Mouse (Mus musculus) embryonic stem cell, embryonic (primary cell): ENCODE data around the gene Dnajb12.
"Not testable (repeated sequence)": the region's sequence is repeated elsewhere in the genome, so short reads cannot be mapped to it uniquely, and the experiment has no call there.

ENCODE experiments used
- CTCF ChIA-PET, 4 experiments: fragments of 300-600 bp in 2 of 4; fragments of 350-600 bp in 2 of 4; sonication (Branson Sonifier 250); formaldehyde crosslinking; loops; one replicate each; lab custom pipeline; 2022; ENCODE audit warnings: inconsistent platforms in 2 of 4; lab: Charles Lee
- POLR2A ChIA-PET, 4 experiments: fragments of 300-600 bp in 2 of 4; fragments of 350-600 bp in 2 of 4; sonication (Branson Sonifier 250); formaldehyde crosslinking; loops; one replicate each; lab custom pipeline; 2022; ENCODE audit warnings: antibody characterized with exemption in 4 of 4, inconsistent platforms in 1 of 4; lab: Charles Lee

Gene Dnajb12

DNA sequence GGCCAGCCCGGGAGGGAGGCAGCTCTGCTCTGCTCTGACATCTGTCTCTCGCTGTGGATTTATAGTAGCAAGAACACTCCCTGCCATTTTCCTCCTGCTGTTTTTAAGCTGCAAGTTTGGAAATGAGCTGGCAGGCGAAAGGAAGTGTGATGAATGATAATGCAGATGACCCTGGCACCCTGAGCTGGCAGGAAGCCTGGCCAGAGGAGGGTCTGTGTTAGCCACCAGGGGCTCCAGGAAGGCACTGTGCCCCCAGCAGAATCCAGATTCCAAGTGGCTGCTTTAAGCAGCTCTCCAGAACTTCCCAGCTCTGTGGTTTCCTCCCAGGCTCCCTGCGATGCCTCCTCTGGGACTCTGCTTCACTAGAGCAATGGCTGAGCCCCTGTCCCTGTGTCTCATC is 15.7 kb upstream of the Dnajb12 start:
- CTCF ChIA-PET = interaction anchor here in 3 of 4 experiments (0.5 to 2.1 kb wide), 6 partner anchors 15 to 564 kb away, joined by 4 to 11 read pairs (median 4); partner anchors contain the start of gene Dnajb12 (in 1 of the 3)
- POLR2A ChIA-PET = interaction anchor here in 1 of 4 experiments (1.3 kb wide), 1 partner anchor 101 kb away, joined by 3 read pairs; no protein-coding TSS in a partner anchor

DNA sequence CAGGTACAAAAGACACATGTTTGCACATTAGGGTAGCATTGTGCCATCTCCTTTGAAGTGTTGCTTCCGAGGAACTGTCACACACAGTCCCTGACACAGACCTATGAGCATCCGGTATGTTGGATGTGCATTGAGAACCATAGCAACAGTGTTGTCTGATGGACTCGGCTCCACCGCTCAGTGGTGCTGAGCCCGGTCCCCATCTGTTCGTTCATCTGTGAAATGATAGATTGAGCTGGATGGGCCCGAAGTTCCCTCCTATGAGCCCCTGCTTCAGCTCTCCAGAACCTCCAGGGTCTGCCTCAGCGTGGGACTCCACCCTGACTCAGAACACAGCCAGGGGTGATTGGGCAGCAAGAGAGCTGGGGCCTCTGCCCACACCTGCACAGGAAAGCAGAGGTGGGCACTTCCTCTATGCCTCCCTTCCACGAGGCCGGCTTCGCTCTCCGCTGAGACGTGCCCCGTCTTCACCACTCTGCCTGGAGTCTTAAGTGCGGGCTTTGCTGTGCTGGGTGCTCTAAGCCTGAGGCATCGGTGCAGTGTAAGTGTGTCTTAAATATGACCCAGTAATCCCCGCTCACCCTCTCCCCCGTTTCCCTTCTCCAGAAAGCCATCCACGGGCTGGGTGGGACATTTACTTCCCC is 15.0 kb upstream of the Dnajb12 start:
- ChIA-PET POLR2A (interaction anchor here (0.6 to 1.3 kb wide), 8 partner anchors 10 to 1064 kb away, joined by 3 to 4 read pairs (median 3); partner anchors contain the start of gene P4ha1 (in 2 of the 4)), CTCF (interaction anchor here (0.5 to 2.1 kb wide), 51 partner anchors 11 to 1922 kb away, joined by 3 to 15 read pairs (median 4); partner anchors contain the start of genes Dnajb12 (in 1 of the 4), P4ha1 (in 1 of the 4) and Sh3rf3 (in 1 of the 4))

DNA sequence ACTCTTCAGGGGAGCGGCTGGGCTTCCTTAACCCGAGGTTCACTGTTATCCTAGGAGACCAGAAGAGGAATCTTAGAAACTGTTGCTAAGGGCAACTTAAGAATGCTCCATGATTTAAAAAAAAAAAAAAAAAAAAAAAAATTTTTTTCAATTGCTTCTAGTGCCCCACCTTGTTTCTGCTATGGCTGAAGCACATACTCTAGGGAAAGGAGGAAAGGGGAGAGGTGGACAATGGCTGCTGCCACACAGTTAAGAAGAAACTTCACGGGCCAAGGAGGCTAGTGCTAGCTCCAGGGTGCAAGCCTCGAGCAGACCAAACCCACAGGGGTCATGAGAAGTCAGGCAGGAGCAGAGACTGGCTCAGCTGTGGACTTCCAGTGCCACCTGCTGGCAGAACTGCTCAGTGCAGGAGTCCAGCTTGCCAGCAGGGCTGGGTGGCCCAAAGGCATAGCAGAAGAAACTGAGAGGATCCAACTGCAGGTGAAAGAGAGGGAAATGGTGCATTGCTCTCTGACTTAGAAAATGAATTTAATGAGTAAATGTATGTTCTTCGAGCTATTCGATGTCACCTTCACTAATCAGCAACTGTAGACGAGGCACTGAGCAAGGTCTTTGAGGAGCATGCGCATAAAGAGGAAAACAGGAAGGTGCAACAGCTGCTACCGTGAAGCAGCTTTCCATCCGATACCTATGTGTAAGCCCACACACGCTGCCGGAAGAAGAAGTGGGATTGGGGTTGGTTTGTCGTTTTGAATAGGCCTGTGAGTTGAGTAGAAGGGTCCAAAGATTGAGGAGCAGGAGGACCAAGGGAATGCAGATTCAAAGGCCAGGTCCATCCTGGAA is 14.3 kb upstream of the Dnajb12 start:
- ChIA-PET POLR2A (interaction anchor here (0.6 to 1.3 kb wide), 16 partner anchors 9 to 1064 kb away, joined by 3 to 6 read pairs (median 4); partner anchors contain the start of gene P4ha1 (in 2 of the 4)), CTCF (interaction anchor here (0.5 to 2.1 kb wide), 62 partner anchors 10 to 1922 kb away, joined by 3 to 17 read pairs (median 4); partner anchors contain the start of genes Dnajb12 (in 1 of the 4), P4ha1 (in 1 of the 4) and Sh3rf3 (in 1 of the 4))

DNA sequence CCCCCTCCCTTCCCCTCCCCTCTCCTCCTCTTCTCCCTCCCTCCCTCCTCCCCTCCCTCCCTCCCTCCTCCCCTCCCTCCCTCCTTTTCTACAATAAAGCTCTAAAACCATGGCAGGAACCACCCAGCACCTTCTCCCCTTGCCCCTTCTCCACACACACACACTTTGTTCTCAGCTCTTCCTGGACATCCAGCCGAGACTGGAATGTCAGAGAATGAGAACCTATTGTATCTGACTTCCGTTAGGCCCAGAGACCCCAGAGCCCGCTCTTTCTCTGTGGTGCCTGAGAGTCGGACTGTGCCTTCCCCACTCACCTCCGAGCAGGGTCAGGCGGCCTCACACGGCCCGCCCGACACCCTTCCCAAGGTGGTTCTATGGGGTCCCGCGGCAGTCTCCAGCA is 11.1 kb upstream of the Dnajb12 start:
- CTCF ChIA-PET = interaction anchor here in 1 of 4 experiments (1.0 kb wide), 1 partner anchor 22 kb away, joined by 3 read pairs; no protein-coding TSS in a partner anchor
- POLR2A ChIA-PET = interaction anchor here in 2 of 4 experiments (0.6 to 0.9 kb wide), 5 partner anchors 12 to 1206 kb away, joined by 3 to 6 read pairs (median 5); no protein-coding TSS in a partner anchor

DNA sequence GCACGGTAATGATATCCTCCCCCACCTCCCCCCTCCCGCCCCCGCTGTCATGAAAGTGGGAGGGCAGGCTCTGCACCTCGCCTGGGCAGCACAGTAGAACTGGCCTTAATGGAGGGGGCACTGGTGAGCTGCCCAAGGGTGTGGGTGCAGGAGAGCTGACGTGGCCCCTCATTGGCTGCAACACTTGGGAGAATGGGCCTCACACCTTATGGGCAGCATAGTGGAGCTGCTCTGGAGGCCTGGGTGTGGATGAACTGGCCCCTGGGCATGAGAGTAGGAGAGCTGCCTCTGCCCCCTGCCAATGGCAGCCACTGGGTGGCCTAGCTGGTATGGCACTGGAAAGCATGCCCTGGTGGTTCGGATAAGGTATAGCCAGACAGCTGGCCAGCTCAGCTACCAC is 9.3 kb upstream of the Dnajb12 start:
- ChIA-PET CTCF (no interaction called here), POLR2A (interaction anchor here in 3 of 4 experiments (0.5 to 1.0 kb wide), 5 partner anchors 9 to 649 kb away, joined by 3 to 7 read pairs (median 4); partner anchors contain the start of genes Dnajb12 (in 1 of the 3), Sept10 (in 1 of the 3) and Sowahc (in 1 of the 3))

DNA sequence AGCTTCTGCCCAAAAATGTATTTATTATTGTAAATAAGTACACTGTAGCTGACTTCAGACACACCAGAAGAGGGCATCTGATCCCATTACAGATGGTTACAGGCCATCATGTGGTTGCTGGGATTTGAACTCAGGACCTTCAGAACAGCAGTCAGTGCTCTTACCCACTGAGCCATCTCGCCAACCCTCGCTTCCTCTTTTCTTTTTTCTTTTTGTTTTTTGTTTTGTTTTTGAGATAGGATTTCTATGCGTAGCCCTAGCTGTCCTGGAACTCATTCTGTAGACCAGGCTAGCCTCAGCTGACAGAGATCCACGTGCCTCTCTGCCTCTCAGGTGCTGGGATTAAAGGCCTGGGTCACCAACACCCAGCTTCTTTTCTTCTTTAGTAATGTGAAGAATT is 6.7 kb upstream of the Dnajb12 start:
- CTCF ChIA-PET = interaction anchor here in 1 of 4 experiments (0.6 kb wide), 1 partner anchor 105 kb away, joined by 3 read pairs; no protein-coding TSS in a partner anchor
- POLR2A ChIA-PET = interaction anchor here in 1 of 4 experiments (0.5 kb wide), 1 partner anchor 173 kb away, joined by 4 read pairs; no protein-coding TSS in a partner anchor

DNA sequence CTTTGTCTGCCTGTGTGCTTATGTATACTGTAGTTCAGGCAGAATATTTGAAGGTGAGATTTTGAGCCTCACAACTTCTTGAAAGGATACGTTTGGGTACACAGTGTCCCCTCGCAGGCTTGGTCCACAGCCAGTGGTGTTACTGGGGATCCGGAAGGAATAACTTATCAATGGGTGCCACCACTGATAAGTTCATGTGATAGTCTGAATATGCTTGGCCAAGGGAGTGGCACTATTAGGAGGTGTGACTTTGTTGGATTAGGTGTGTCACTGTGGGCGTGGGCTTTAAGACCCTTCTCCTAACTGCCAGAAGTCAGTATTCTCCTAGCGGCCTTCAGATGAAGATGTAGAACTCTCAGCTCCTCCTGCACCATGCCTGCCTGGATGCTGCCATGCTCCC is 6.2 kb upstream of the Dnajb12 start:
- ChIA-PET CTCF (no interaction called here), POLR2A (interaction anchor here in 1 of 4 experiments (1.0 to 1.2 kb wide), 2 partner anchors 69 to 77 kb away, joined by 3 read pairs; no protein-coding TSS in a partner anchor)

DNA sequence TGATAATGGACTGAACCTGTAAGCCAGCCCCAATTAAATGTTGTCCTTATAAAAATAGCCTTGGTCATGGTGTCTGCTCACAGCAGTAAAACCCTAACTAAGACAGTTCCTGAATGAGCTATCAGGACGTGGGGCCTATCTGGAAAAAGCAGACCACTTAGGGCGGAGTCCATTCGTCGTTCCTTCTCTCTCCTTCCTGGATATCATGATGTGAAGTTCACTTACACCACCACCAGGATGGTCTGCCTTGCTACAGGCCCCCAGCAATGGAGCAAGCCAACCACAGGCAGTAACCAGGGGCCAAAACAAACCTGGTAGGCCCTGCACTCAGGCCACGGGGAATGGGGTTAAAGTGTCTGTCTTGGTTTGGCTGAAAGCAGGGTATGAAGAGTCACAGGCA is 5.7 kb upstream of the Dnajb12 start:
- ChIA-PET POLR2A (interaction anchor here in 1 of 4 experiments (1.0 to 1.2 kb wide), 2 partner anchors 69 to 77 kb away, joined by 3 read pairs; no protein-coding TSS in a partner anchor), CTCF (interaction anchor here in 1 of 4 experiments (0.6 kb wide), 1 partner anchor 648 kb away, joined by 3 read pairs; no protein-coding TSS in a partner anchor)

DNA sequence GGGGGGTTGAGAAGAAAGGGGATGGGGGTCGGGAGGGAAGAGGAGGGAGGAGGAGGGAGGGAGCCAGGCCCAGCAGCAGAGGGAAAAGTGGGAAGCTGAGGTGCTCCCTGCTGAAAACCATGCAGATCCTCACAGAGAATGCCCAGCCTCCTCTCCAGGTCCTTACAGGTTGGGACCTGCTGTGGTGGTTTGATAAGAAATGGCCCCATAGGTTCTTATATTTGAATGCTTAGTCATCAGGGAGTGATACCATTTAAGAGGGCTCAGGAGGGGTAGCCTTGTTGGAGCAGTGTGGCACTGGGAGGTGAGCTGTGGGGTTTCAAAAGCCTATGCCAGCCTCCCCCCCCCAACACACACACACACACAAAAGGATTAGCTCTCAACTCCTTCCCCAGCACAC is 4.0 kb upstream of the Dnajb12 start:
- ChIA-PET POLR2A (interaction anchor here in 2 of 4 experiments (0.6 to 2.0 kb wide), 3 partner anchors 24 to 486 kb away, joined by 3 to 6 read pairs (median 3); no protein-coding TSS in a partner anchor), CTCF (interaction anchor here in 2 of 4 experiments (0.6 to 1.8 kb wide), 3 partner anchors 10 to 72 kb away, joined by 3 to 7 read pairs (median 3); no protein-coding TSS in a partner anchor)

DNA sequence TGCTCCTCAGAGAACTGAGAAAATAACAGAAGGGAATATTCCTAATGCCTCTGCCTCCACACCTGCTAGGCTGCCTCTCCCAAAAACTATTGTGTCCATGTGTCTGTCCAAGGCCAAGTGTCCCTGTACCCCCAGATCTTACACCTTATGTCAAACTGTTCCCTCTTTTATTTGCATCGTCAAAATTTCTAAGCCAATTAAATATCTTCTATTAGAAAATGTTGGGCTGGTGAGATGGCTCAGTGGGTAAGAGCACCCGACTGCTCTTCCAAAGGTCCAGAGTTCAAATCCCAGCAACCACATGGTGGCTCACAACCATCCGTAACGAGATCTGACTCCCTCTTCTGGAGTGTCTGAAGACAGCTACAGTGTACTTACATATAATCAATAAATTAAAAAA is 2.7 kb upstream of the Dnajb12 start:
- POLR2A ChIA-PET = interaction anchor here in 1 of 4 experiments (0.6 kb wide), 1 partner anchor 196 kb away, joined by 3 read pairs; no protein-coding TSS in a partner anchor
- CTCF ChIA-PET = not testable (repeated sequence)

DNA sequence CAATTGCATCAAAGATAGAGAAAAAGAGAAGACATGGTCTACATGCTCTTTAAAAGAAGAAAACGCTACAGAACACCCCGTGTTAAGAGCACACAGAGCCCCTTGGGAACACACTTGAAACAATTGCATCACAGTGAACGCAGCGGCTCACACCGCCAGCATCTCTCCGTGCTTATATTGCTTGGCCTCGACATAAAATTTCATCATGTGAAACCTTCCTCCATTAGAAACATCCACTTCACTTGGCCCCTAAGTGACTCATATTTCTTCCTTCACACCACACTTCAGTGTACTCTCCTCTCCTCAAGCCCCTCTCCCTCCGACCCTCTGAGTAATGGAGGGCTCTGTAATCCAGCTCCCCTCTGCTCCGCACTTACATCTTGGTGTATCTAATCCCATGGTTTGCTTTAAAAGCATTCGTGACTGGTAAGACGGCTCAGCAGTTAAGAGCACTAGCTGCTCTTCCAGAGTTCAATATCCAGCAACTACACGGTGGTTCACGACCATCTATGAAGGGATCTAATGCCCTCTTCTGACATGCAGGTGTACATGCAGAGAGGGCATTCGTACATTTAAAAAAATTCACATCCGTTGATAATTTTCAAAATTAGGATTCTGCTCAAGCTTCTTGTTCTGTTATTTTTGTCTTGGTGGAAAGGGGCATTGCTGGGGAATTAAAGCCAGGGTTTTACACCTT is 1.8 kb upstream of the Dnajb12 start:
- ChIA-PET POLR2A (interaction anchor here in 2 of 4 experiments (0.6 to 0.7 kb wide), 2 partner anchors 22 to 210 kb away, joined by 3 read pairs; no protein-coding TSS in a partner anchor), CTCF (no interaction called here)

DNA sequence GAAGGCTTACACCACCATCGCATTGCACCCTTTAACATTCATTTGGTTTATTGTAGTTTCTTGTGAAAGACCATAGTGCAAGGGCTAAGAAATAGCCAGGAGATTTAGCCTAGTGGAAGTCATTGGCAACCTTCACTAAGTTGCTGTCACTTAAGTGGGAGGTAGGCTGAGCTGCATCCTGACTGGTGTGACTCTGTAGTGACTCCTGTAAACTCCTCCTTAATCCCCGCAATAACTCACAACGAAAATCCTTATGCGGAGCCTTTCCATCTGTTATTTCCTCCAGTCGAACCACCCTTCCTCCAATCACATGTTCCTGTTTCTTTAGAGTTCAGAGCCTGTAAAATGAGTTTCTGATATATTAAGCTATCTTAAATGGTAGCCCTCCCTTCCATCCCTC is 533 bp upstream of the Dnajb12 start:
- CTCF ChIA-PET = interaction anchor here in 2 of 4 experiments (1.1 to 1.5 kb wide), 2 partner anchors 14 kb away, joined by 4 to 5 read pairs; no protein-coding TSS in a partner anchor
- POLR2A ChIA-PET = interaction anchor here in 3 of 4 experiments (0.6 to 1.0 kb wide), 7 partner anchors 8 to 556 kb away, joined by 3 to 5 read pairs (median 3); partner anchors contain the start of gene P4ha1 (in 1 of the 3)

DNA sequence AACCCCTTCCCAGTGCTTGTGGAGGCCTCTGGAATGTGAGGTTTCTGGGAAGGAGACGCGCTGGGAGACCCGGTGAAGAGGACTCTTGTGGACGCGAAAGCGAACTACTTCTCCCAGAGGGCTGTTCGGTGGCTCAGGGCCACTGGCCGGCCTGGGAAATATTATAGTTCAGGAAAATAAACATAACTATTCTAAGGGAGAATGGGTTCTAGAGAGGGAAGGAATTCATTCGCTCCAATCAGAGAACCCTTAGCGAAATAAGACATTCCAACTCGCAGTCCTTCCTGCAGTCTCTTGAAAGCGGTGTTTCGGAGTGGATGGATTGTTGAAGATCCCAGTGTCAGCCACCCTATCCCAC is 652 bp downstream of the Dnajb12 start:
- ChIA-PET POLR2A (interaction anchor here in 2 of 4 experiments (0.9 to 4.7 kb wide), 4 partner anchors 12 to 74 kb away, joined by 3 to 16 read pairs (median 5); no protein-coding TSS in a partner anchor), CTCF (interaction anchor here in 1 of 4 experiments (1.0 kb wide), 1 partner anchor 14 kb away, joined by 3 read pairs; no protein-coding TSS in a partner anchor)

DNA sequence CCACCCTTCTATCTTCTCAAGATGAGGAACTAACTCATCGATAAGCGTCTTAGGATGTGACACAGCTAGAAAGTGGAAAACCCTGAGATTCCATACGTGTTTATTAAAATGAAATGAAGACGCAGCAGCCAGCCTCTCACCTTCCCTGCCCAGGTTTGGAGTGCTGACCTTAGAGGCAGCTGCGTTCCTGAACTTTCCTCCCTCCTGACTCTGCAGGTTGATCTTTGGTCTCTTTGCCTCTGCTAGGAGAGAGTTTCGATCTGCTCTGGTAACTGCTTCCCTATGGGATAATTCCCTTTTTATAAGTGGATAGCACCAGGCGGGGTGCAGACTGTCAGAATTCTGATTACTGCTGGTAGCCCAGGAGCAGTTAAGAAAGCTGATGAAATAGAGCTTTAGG is 1.5 kb downstream of the Dnajb12 start:
- POLR2A ChIA-PET = interaction anchor here in 3 of 4 experiments (0.5 to 4.7 kb wide), 7 partner anchors 12 to 1506 kb away, joined by 3 to 16 read pairs (median 3); no protein-coding TSS in a partner anchor
- CTCF ChIA-PET = interaction anchor here in 2 of 4 experiments (1.0 to 1.9 kb wide), 2 partner anchors 13 to 14 kb away, joined by 3 to 6 read pairs; no protein-coding TSS in a partner anchor

DNA sequence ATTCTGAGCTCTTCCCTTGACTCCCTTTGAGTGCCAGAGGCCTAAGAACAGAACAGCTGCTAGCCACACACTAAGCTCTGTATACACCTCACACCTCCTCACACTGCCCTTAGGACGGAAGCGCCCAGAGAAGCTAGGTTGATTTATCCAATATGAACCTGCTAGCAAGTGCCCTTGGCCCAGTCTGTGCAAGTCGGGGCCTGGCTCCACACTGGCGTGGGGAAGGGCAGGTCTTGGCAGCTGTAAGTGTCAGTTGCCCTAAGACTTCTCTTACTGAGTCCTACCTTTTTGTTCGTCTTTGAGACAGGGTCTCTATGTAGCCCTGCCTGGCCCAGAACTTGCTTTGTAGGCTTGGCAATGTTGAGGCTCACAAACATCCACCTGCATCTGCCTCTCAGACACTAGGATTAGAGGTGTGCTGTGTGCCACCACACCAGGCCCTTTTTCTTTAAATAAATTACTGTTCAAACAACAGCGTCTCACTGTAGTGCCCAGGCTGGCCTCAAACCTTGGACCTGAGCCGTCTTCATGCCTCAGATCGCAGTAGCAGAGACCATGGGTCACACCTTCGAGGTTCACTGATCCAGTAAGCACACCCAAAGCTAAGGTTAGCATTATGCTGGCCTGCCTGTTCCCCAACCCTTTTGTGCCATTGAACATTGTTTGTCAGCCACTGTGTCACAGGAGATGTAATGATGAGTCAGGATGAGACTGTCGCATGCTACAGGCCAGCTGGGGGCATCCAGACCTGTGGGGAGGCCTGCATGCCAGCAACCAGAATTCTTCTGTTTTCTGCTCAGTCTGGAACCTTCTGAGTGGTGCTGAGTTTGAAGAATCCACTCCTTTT is 5.2 kb downstream of the Dnajb12 start:
- ChIA-PET POLR2A (interaction anchor here in 3 of 4 experiments (0.6 to 4.7 kb wide), 7 partner anchors 10 to 561 kb away, joined by 3 to 16 read pairs (median 4); partner anchors contain the start of gene P4ha1 (in 1 of the 3)), CTCF (interaction anchor here in 3 of 4 experiments (0.7 to 1.5 kb wide), 5 partner anchors 10 to 18 kb away, joined by 3 to 7 read pairs (median 3); no protein-coding TSS in a partner anchor)
